Mouse (Mus musculus) neural tube, embryonic 11.5 days (tissue): ENCODE data around the gene Ube2b. TPM values are rescaled to one million over a fixed set of nuclear protein-coding genes. Genes with fewer than 3 reads are reported as not detected.

Experiments
- ATAC-seq: fragments of 200-750 bp; cut with Nextera tagmentation; 2 replicates; pipeline ENCODE4 v1.8.0; 2017; ENCODE audit warnings: moderate number of reproducible peaks, mild to moderate bottlenecking, moderate TSS enrichment, moderate library complexity; ENCODE audit not compliant: insufficient read depth, low FRiP score, low TSS enrichment
- DNase-seq: peaks from one replicate; pipeline ENCODE4 v3.0.0-alpha.2; 2015; ENCODE audit warnings: low spot score
- H3K27ac ChIP-seq: fragments of 300-500 bp; sonication (generic); 2 replicates; pipeline ENCODE4 v1.5.1; 2014; ENCODE audit warnings: low read depth, mild to moderate bottlenecking, low read length
- H3K27me3 ChIP-seq: fragments of 300-500 bp; sonication (generic); 2 replicates; pipeline ENCODE4 v1.6.1; 2014; ENCODE audit warnings: mild to moderate bottlenecking, low read length, mixed read lengths; ENCODE audit not compliant: control insufficient read depth, insufficient read depth
- H3K36me3 ChIP-seq: fragments of 300-500 bp; sonication (generic); 2 replicates; pipeline ENCODE4 v1.6.1; 2014; ENCODE audit warnings: mild to moderate bottlenecking, low read length, moderate library complexity, mixed read lengths; ENCODE audit not compliant: control insufficient read depth, insufficient read depth
- H3K4me1 ChIP-seq: fragments of 300-500 bp; sonication (generic); 2 replicates; pipeline ENCODE4 v1.6.1; 2014; ENCODE audit warnings: low read length, mixed read lengths; ENCODE audit not compliant: control insufficient read depth, insufficient read depth
- H3K4me2 ChIP-seq: fragments of 300-500 bp; sonication (generic); 2 replicates; pipeline ENCODE4 v1.6.1; 2014; ENCODE audit warnings: low read depth, mild to moderate bottlenecking, moderate library complexity
- H3K4me3 ChIP-seq: fragments of 300-500 bp; sonication (generic); 2 replicates; pipeline ENCODE4 v1.5.1; 2014; ENCODE audit warnings: low read depth, low read length
- H3K9ac ChIP-seq: fragments of 300-500 bp; sonication (generic); 2 replicates; pipeline ENCODE4 v1.6.1; 2014; ENCODE audit warnings: mild to moderate bottlenecking, low read length
- H3K9me3 ChIP-seq: fragments of 300-500 bp; sonication (generic); 2 replicates; pipeline ENCODE4 v1.6.1; 2016; ENCODE audit warnings: low read length; ENCODE audit not compliant: control insufficient read depth
- WGBS: fragments of 180-500 bp; shearing (Covaris S2); extraction: QIAGEN DNeasy Blood & Tissue Kit; methylation state at CpG from one replicate; pipeline ENCODE4 v1.1.7; 2014; 5-methylcytosine and 5-hydroxymethylcytosine counted together
- polyA plus RNA-seq: library from polyadenylated mRNA; unstranded; fragments of >200 nt; fragmentation: Nextera tagmentation; extraction: Ambion mirVana; gene quantifications from 2 replicates; pipeline ENCODE4 v1.2.1, GENCODE M21; 2014

Gene Ube2b
- polyA plus RNA-seq, 1 experiment from 2014 or later: 178 TPM

DNA sequence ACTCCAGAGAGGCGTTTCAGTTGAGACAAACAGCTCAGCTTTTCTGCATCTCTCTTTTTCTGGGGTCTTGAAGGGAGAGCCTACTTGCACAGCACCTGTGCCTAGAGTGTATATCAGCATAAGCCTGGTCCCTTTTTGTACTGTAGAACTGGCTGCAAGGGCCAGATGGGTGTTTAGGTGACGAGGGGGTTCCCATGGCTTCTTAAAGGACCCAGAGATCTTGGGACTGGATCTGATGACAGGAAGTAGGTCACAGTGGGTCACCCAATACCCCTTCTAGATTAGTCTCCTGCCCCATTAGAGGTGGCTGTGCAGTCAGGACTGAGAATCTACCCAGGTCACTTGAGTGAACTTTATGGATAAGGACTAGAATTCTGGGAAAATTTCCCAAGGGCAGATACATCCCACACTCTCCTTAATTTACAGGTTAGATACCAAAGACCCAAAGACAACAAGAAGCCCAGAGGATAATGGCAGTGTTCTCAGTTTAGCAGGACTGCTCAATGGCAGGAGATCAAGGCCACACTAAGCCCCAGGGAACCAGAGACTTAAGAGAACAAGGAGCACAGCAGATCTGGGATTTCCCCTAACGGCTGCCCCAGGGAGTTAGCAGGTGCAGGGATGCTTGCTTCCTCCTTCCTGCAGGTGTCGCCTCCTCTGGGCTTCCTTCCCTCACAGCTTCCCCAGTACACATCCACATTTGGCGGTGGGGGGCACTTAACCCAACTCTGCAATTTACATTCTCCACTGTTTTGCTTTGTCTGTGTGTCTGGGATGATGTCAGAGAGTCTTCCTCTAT is 64.7 kb downstream of the Ube2b start:
- 63% methylated on average over 5 of the region's 5 CpGs for WGBS
- Histone ChIP-seq H3K4me2 (no peak overlapping the region), H3K9me3 (no peaks in the 10 kb centered on the region)

More for the DNA sequence above, 64.7 kb downstream of the Ube2b start:
- H3K4me1 ChIP-seq: no peaks in the 10 kb centered on the region
- H3K36me3 ChIP-seq: no peaks in the 10 kb centered on the region
- H3K9ac ChIP-seq: no peak overlapping the region
- no peak for DNase-seq
- ATAC-seq: no peak
- no peak overlapping the region for H3K27ac ChIP-seq
- no peak overlapping the region for H3K4me3 ChIP-seq
- H3K27me3 ChIP-seq: no peaks in the 10 kb centered on the region

Other genes starting within 250 kb of the Ube2b start
- gene Sec24a, start 237.1 kb downstream of the Ube2b start, polyA plus RNA-seq: 14.1 and 14.9 TPM in 2 replicates
- 124 and 126 TPM in 2 replicates for gene Sar1b, start 237.1 kb downstream of the Ube2b start, polyA plus RNA-seq
- 0.07 and 0.16 TPM in 2 replicates for gene Jade2, start 143.1 kb downstream of the Ube2b start, polyA plus RNA-seq
- gene Cdkn2aipnl, start 33.1 kb downstream of the Ube2b start, polyA plus RNA-seq: 127 and 139 TPM in 2 replicates
- 12.3 and 14.2 TPM in 2 replicates for gene Cdkl3, start 3.5 kb upstream of the Ube2b start, polyA plus RNA-seq
- 132 TPM in 2 replicates for gene Ppp2ca, start 97.9 kb upstream of the Ube2b start, polyA plus RNA-seq
- not detected in 2 replicates for gene Olfr1373, start 144.8 kb upstream of the Ube2b start, polyA plus RNA-seq
- not detected in 2 replicates for gene Olfr1371, start 213.2 kb upstream of the Ube2b start, polyA plus RNA-seq
- 915 and 972 TPM in 2 replicates for gene Skp1a, start 231.2 kb upstream of the Ube2b start, polyA plus RNA-seq